In the genomic region with DNA sequence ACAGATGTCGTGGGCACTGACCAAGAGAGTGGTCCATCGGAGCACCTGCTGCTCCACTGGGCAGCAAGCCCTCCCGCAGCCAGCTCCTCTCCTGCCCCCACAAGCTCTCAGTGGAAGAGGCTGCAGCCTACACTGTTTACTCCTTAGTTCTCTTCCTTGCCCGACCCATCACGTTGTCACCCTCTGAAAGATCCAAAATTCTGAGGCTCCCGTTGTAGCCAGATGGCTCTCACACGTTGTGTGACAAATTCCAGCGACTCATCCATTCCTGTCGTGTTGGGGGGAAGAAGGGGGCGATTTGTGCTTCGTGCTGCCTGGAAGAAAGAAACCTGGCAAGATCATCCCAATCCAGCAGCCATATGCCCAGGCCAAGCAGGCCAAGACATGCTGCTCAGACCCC, we compare ENCODE assay signal across 18 mouse cellular contexts.
A peak's percentile ranks its signal among the peaks of the same experiment; 100 is the strongest.
DNase-seq lines count a peak whose midpoint lies in the region; ATAC-seq lines count a peak whose summit lies in the region.
"Had no signal": no experiment of that assay in that cellular context is flagged by ENCODE, and none has a peak within 500 bp of the region (broad histone marks: within the 10 kb centered on the region; RNA-seq: fewer than 3 reads in every experiment).

No protein-coding gene starts in this region.

- H3K36me3 ChIP-seq in hindbrain, embryonic 16.5 days (ENCODE audit: control insufficient read depth, insufficient read depth, low read length): no peaks in the 10 kb centered on the region
- H3K36me3 ChIP-seq in hindbrain, embryonic 13.5 days: peaks cover 32% of the 10 kb centered on the region
- H3K36me3 ChIP-seq: embryonic facial prominence, embryonic 13.5 days; limb, embryonic 13.5 days; neural tube, embryonic 12.5 days had no signal

- H3K4me2 ChIP-seq in hindbrain, embryonic 16.5 days (ENCODE audit: low read length): no peak overlapping the region
- H3K4me2 ChIP-seq in hindbrain, embryonic 13.5 days: no peak overlapping the region
- H3K4me2 ChIP-seq: embryonic facial prominence, embryonic 13.5 days; heart, embryonic 11.5 days; limb, embryonic 13.5 days; midbrain, embryonic 11.5 days; neural tube, embryonic 12.5 days had no signal

- no peak overlapping the region for H3K27ac ChIP-seq in hindbrain, embryonic 16.5 days (ENCODE audit: low read depth, low read length)
- no peak overlapping the region for H3K27ac ChIP-seq in hindbrain, embryonic 13.5 days
- H3K27ac ChIP-seq: embryonic facial prominence, embryonic 13.5 days; gastrocnemius, adult 2 months; limb, embryonic 13.5 days; neural tube, embryonic 12.5 days had no signal

- 85% methylated on average over 11 of the region's 11 CpGs for WGBS in hindbrain, embryonic 16.5 days
- WGBS in hindbrain, embryonic 13.5 days: 90% methylated on average over 11 of the region's 11 CpGs

- no peaks in the 10 kb centered on the region for H3K27me3 ChIP-seq in hindbrain, embryonic 16.5 days (replicated peaks; ENCODE audit: control insufficient read depth, insufficient read depth, low read length)
- H3K27me3 ChIP-seq in hindbrain, embryonic 13.5 days: no peaks in the 10 kb centered on the region
- H3K27me3 ChIP-seq: CH12.LX; embryonic facial prominence, embryonic 13.5 days; limb, embryonic 13.5 days; neural tube, embryonic 12.5 days had no signal

- H3K4me1 ChIP-seq in hindbrain, embryonic 16.5 days (ENCODE audit: control insufficient read depth, insufficient read depth, low read depth, low read length): no peaks in the 10 kb centered on the region
- H3K4me1 ChIP-seq in hindbrain, embryonic 13.5 days (replicated peaks): no peaks in the 10 kb centered on the region
- H3K4me1 ChIP-seq: embryonic facial prominence, embryonic 13.5 days; limb, embryonic 13.5 days; neural tube, embryonic 12.5 days had no signal

- no peak overlapping the region for H3K9ac ChIP-seq in hindbrain, embryonic 16.5 days (ENCODE audit: low read depth, low read length)
- no peak overlapping the region for H3K9ac ChIP-seq in hindbrain, embryonic 13.5 days
- H3K9ac ChIP-seq: embryonic facial prominence, embryonic 13.5 days; limb, embryonic 13.5 days; neural tube, embryonic 12.5 days had no signal

- ATAC-seq in hindbrain, embryonic 16.5 days: 0 out of 2 replicates have a peak, but pooled peaks have one; percentile 47
- no peak for ATAC-seq in hindbrain, embryonic 13.5 days (ENCODE audit: low FRiP score)

- H3K9me3 ChIP-seq in hindbrain, embryonic 16.5 days (ENCODE audit: control insufficient read depth, low read length): no peaks in the 10 kb centered on the region
- no peaks in the 10 kb centered on the region for H3K9me3 ChIP-seq in hindbrain, embryonic 13.5 days
- H3K9me3 ChIP-seq: embryonic facial prominence, embryonic 13.5 days; limb, embryonic 13.5 days; neural tube, embryonic 12.5 days had no signal

- DNase-seq in frontal cortex, postnatal 10 days (ENCODE audit: low spot score in 2 of 2): peak; percentile 43 to 69
- DNase-seq in left cerebral cortex, adult 11 months (ENCODE audit: low spot score): peak; percentile 31
- peak; percentile 61 to 83 for DNase-seq in right cerebral cortex, postnatal 10 days (ENCODE audit: low spot score in 2 of 2)
- DNase-seq in neural tube, embryonic 10.5 days (ENCODE audit: extremely low spot score, low spot score): no peak
- DNase-seq in thymus, postnatal 4 days: no peak
- DNase-seq: adrenal gland, adult 8-10 months; cerebellum, adult 8-10 months; gastrocnemius, adult 2 months; kidney, adult 9 months; lung, adult 2 months had no signal

- no peak overlapping the region for H3K4me3 ChIP-seq in hindbrain, embryonic 16.5 days (ENCODE audit: low read length)
- H3K4me3 ChIP-seq in hindbrain, embryonic 13.5 days: no peak overlapping the region
- H3K4me3 ChIP-seq: embryonic facial prominence, embryonic 13.5 days; gastrocnemius, adult 2 months; limb, embryonic 13.5 days; neural tube, embryonic 12.5 days had no signal

Comparison
In these comparisons a context has a peak if more than half of its experiments do, and no peak if none do; other contexts are left out.
1. DNase-seq: peak in frontal cortex, postnatal 10 days (2 of 2), left cerebral cortex, adult 11 months (single experiment) and right cerebral cortex, postnatal 10 days (2 of 2); none in neural tube, embryonic 10.5 days (single experiment) and thymus, postnatal 4 days (single experiment).